Mouse (Mus musculus): ENCODE measurements at regions not wholly inside any gene's neighbourhood (a gene's known extent, or its start where the extent isn't known, plus 50 kb on each side); places are given as distances from the start of the nearest gene placed in this dataset.

GRCm38 (mm10) chr4:152663069-152663468, 185.4 kb upstream of the Kcnab2 start:
- TF ChIP-seq POLR2A (IDR thresholded peaks at IDR 0.05; ENCODE audit: insufficient read length, low read depth), result no peak
- no peak for TF ChIP-seq E2F4 (IDR thresholded peaks at IDR 0.05; ENCODE audit: insufficient read depth)
- TF ChIP-seq POLR2AphosphoS2 (IDR thresholded peaks at IDR 0.05; ENCODE audit: insufficient read length, low read depth), result no peak
- no peak for TF ChIP-seq MYOG (IDR thresholded peaks at IDR 0.05; ENCODE audit: control insufficient read depth in 1 of 3, insufficient read depth in 1 of 3, insufficient read length in 2 of 3, low read depth in 2 of 3)
- no peak for TF ChIP-seq MYOD1 (IDR thresholded peaks at IDR 0.05; ENCODE audit: control insufficient read depth in 1 of 3, insufficient read length in 2 of 3, low read depth in 2 of 3)
- TF ChIP-seq SRF (IDR thresholded peaks at IDR 0.05; ENCODE audit: control insufficient read depth, insufficient read length, low read depth), result no peak
- no peak for TF ChIP-seq MAX (IDR thresholded peaks at IDR 0.05; ENCODE audit: low read depth)
- no peak for TF ChIP-seq REST (IDR thresholded peaks at IDR 0.05; ENCODE audit: insufficient read depth, insufficient read length)
- TF ChIP-seq USF1 (IDR thresholded peaks at IDR 0.05; ENCODE audit: low read depth), result no peak
- TF ChIP-seq TCF12 (IDR thresholded peaks at IDR 0.05; ENCODE audit: insufficient read depth, poor library complexity, severe bottlenecking), result no peak
- no peak for TF ChIP-seq CEBPB (IDR thresholded peaks at IDR 0.05; ENCODE audit: insufficient read depth, poor library complexity, severe bottlenecking)

Measured in myocyte (in vitro differentiated cells).